Mouse (Mus musculus) gastrocnemius, adult 18-20 months (tissue): ENCODE measurements at regions not wholly inside any gene's neighbourhood (a gene's known extent, or its start where the extent isn't known, plus 50 kb on each side); places are given as distances from the start of the nearest gene placed in this dataset.

Experiments used
- microRNA-seq: library from miRNA; unstranded; fragments of <30 nt; microRNA quantifications from one replicate; pipeline ENCODE4 v1.2.0, GENCODE M21; 2021

Small RNA genes in the stretch of these regions (microRNA-seq; reads per million reads assigned to microRNA genes)
- 37.5 reads per million, percentile 45 among the genes with 10 or more reads in this experiment for gene Mir138-1
